Mouse (Mus musculus): Measurements from ENCODE around the gene Dennd1c.

Dennd1c gene

DNA sequence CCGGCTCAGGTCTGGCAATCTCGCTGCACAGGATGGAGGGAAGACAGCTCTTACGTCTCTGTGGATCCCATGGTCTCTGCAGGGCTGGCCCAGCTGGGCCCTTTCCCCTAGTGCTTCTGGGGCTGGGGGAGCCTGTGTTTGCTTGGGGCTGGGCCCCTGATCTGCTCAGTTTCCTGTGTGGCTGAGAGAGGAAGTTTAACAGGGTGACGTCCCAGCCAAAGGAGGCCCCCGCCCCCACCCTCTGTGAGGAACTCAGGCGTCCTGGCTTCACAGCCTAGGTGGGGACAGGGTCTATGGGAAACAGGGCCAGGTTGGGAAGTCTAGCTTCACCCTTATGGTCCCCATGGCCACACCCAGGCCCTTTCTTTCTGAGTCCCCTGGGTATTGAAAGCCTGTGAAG is at the start of gene Dennd1c:
Gene Dennd1c (minus strand): TSS at position 179 of the 400 bp plus-strand sequence.
- no peak for DNase-seq (ENCODE audit: low spot score)

DNA sequence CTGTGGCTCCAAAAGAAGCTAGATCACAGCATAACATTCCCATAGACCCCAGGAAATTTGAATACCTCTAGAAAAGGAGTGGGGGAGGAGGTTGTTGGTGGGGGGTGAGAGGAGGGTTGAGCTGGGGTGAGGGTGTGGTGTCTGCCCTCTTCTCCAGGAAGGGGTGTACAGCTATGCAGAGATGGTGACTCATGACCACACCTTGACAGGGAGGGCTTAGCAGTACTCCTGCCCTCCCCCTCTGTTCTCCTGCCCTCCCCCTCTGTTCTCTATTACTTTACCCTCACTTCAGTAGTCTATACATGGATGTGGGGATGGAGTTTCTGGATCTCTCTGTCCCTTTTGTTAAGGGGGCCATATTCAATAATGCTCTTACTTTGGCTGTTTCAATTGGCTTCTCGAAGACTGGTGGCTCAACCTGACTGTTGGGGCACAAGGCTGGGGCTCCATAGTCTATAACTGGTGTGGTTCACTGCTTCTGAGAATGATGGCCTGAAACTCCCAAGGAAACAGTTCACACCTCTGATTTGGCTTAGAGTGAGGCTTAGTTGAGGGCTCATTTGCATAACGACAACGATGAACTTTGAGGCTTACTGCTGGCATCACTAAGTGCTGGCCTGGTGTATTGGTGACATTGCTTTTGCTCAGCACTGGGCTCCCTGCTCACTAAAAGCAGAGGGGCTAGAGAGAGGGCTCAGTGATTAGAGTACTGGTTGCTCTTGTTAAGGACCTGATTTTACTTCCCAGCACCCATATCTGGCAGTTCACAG is 47.7 kb upstream of the Dennd1c start:
- no peak for DNase-seq (ENCODE audit: low spot score)

DNA sequence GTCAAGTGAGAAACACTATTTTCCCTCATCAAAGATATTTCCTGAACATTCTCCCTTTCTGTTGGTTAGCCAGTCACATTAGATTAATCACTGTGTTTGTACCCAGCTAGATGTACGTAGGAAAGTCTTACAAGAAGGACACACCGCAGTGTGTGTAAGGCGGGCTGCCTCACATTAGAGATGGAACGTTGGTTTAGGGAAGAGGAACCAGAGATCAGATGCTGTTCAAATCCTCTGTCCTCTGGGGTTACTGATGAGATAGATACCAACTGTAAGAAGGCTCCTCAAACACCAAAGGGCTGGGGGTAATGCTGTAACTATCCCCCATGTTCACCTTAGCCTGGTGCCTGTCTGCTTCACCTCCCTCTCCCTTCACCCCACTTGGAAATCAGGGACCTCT is 46.5 kb upstream of the Dennd1c start:
- DNase-seq (ENCODE audit: low spot score): no peak

DNA sequence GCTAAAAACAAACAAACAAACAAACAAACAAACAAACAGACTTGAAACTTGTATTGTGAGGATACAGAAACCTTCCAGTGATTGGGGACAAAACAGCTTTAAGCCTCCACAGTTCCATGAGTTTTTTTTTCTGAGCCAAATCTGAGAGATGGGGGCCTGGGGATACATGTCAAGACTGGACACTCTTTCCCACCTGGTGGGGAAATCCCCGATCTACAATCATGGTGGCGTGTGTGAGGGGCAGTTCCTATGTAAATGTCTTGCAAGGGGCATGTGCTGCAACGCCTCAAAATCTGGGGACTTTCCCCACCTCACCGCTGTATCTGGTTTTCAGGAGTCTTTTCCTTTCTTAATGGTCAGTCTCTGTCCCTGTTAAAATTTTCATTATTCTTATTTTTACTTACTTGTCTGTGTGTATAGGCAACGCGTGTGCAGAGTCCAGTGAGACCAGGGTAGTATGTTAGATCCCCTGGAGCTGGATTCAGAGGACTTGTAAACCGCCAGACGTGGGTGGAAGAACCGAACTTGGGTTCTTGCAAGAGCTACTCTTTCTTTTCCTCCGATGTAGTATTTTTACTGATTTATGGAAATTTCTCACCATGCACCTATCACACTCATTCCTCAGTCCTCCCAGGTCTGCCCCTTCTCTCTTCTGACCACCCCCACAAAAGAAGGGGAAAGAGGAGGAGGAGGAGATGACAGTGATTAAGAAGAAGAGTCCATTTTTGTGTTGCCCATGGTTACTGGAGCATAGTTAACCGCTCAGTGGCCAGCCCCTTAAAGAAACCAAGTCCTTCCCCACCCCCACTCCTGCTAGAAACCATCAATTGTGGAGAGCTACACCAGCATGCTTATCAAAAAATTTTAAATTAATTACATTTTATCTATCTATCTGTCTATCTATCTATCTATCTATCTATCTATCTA is 45.1 kb upstream of the Dennd1c start:
- no peak for DNase-seq (ENCODE audit: low spot score)

DNA sequence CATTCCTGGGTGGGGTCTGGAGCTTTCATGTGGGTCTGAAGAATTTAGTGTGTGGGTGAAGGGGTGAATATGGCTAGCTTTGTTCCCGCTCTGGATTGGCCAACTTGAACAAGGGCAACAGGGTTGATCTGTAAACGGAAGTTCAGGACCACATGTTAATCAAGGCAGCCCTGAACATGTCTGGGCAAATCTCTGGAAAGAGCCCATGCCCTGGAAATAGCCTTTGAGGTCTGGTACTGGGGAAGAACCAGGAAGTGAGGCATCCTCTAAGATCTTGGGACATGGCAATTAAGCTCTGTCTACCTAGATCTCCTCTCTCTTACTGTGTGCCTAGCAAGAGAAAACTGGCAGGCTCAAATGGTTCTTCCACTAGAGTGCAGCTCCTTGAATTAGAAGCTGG is 43.5 kb upstream of the Dennd1c start:
- no peak for DNase-seq (ENCODE audit: low spot score)

DNA sequence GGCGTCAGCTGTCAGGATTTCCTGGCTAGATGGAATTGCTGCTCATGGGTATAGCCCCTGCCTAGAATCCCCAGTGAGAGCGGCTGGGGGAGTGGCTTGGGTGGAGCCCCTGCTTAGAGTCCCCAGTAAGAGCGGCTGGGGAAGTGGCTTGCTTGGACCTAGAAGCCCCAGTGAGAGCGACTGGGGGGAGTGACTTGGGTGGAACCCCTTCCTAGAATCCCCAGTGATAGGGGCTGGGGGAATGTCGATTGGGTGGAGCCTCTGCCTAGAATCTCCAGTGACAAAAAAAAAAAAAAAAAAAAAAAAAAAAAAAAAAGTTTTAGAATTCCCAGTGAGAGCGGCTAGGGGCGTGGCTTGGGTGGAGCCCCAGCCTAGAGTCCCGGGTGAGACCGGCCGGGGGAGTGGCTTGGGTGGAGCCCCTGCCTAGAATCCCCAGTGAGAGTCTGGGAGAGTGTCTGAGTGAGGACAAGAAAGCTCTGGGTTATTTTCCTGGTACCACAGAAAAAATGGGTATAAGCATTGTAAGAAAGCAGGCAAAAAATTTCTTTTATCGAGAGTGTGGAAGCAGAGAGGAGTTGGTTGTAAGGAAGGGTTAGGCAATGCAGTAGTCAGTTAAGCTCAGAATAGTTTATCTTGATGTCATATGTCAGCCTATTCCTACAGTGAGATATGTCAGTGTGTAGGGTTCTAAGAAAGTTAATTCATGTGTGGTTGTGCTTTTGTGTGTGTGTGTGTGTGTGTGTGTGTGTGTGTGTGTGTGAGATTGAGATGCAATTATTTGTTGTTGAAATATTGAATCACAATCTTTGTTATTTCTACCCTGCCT is 40.4 kb upstream of the Dennd1c start:
- no peak for DNase-seq (ENCODE audit: low spot score)

DNA sequence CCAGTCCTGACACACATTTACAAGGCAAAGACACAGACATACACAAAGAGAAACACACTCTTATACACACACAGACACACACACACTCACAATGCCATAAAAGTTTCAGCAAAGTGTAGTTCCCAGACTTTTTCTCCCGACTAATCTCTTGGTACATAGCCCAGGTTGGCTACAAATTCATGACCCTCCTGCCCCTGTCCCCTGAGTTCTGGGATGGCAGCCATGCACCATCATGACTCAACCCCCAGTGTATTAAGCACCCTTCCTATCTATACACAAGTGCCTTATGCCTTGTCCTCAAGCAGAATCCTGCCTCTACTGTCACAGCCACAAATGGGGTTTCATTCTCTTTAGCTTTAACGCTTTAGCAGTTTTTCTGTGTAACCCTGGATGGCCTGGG is 38.5 kb upstream of the Dennd1c start:
- no peak for DNase-seq (ENCODE audit: low spot score)

DNA sequence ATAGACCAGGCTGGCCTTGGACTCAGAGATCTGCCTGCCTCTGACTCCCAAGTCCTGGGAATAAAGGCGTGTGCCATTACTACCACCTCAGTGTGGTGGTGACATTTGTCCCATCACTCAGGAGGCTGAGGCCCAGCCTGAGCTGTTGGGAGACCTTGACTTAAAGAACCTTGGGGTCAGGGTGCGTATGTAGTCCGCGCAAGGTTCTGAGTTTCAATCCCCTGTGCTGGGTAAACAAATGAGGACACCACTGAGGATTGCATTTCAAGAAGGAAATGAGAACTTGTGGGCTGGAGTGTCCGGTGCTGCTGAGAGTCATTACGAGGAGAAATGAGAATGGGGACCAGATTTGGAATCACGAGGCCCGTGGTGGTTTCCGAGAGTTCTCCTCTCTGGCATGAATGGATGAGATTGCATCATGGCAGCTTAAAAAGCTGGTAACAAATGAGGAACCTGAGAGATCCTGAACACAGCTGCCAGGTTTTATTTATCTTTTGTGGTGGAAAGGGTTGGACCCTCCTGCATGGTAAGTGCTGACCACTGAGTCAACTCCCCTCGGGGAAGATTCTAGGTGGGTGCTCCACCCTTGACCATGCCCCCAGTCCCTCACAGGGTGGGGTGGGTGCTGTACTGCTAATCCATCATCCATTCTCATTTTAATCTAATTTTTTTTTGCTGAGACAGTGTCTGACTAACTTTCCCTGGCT is 34.6 kb upstream of the Dennd1c start:
- DNase-seq (ENCODE audit: low spot score): no peak

DNA sequence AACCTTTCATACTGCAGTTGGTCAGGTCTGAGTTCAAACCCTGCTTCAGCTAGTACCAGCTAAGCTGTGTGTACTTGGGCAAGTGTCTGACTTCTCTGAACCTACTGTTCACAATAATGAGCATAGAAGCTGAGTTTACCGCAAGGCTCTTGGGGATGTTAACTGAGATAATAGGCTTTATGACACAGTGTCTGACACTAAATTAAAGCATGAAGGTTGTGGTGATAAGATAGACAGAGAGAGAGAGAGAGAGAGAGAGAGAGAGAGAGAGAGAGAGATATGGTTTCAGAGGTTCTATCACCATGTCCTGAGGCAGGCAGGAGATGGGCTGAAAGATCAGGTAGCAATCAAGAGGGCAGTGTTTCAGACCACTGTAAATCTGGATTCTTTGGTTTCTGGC is 31.7 kb upstream of the Dennd1c start:
- DNase-seq (ENCODE audit: low spot score): no peak

DNA sequence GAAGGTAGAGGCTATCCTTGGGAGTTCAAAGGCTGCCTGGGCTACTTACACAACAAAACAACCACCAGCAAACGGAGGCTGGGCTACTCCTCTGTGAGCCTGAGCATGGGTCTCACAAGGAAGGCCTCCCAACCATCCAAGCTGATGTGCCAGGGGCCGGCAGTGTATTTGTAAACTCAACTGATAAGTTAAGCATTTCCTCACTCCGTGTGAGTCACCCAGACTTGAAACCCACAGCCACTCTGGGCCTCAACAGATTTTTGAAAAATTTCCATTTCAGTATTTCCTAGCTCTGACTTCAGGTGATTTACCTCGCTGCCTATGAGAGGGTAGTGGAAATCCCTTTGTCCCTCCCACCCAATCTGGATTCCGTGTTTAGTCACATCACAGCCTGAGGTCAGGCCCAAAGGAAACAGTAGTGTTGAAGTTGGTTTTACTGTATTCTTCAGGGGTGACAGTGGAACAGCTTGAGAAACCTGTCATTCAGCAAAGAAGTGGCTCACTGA is 30.4 kb upstream of the Dennd1c start:
- DNase-seq (ENCODE audit: low spot score): no peak

DNA sequence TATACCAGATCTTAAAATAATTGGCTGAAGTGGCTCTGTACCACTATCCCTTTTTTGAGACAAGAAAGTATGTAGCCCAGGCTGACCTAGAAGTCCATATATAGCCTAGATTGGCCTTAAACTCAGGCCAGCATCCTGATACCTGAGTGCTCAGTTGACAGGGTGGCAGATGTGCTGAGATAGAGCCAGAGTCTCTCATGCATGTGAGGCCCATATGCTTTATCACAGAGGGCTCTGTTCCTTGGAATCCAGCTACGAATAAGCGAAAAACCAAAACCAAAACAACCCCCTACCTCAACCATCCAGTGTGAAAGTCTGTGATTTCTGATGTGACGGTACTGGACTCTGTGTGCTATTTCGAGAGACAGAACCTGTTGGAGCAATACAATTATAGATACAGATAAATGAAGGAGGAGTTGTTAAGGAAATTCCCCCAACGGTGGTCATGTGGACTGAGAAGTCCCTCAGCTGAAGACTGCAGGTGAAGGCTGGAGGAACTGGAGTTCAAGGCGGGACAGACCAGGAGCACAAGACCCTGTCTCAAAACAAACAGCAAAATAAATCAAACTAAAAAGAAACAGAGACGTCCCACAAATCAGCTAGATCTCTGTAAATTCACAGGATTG is 29.8 kb upstream of the Dennd1c start:
- DNase-seq (ENCODE audit: low spot score): no peak

DNA sequence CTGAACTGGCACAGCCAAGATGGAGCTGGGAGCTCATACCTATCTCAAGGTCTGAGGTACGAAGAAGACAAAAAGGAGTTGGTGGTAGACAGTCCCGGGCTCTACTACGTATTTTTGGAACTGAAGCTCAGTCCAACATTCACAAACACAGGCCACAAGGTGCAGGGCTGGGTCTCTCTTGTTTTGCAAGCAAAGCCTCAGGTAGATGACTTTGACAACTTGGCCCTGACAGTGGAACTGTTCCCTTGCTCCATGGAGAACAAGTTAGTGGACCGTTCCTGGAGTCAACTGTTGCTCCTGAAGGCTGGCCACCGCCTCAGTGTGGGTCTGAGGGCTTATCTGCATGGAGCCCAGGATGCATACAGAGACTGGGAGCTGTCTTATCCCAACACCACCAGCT is 28.8 kb upstream of the Dennd1c start:
- DNase-seq (ENCODE audit: low spot score): no peak

DNA sequence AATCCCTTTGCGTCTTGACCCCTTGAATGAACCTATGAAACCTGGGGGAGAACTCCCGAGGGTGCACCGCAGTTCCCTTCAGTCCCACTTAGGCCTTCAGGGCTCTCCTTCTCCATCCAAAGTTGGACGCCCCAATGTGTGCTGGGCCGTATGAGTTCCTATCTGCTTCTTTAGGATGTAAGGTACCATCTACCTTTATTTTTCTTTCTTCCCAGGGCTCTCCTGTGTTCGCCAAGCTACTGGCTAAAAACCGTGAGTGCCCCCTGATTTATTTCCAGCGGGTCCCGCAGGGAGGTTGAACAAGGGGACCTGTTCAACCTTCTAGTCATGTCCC is 27.7 kb upstream of the Dennd1c start:
- DNase-seq (ENCODE audit: low spot score): no peak

DNA sequence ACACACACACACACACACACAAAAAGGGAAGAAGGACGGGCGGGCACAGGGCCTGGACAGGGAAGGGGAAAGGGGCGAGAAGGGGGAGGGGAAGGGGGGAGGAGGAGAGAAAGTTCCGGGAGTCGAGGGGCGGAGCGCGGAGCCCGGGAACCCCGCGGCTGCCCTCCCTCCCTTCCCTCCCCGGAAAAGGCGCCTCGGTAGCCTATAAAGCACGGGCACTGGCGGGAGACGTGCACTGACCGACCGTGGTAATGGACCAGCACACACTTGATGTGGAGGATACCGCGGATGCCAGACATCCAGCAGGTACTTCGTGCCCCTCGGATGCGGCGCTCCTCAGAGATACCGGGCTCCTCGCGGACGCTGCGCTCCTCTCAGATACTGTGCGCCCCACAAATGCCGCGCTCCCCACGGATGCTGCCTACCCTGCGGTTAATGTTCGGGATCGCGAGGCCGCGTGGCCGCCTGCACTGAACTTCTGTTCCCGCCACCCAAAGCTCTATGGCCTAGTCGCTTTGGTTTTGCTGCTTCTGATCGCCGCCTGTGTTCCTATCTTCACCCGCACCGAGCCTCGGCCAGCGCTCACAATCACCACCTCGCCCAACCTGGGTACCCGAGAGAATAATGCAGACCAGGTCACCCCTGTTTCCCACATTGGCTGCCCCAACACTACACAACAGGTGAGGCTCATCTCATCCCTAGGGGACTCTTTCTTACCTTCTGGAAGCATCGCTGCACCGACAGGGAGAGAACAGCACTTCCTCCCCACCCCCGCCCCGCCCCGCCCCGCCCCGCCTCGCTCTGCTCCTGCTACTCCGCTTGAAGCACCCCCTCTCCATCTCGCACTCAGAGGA is 27.1 kb upstream of the Dennd1c start, which contains the start of gene Tnfsf9:
Gene Tnfsf9 (plus strand): TSS at position 145 of the 854 bp plus-strand sequence.
- DNase-seq (ENCODE audit: low spot score): no peak

DNA sequence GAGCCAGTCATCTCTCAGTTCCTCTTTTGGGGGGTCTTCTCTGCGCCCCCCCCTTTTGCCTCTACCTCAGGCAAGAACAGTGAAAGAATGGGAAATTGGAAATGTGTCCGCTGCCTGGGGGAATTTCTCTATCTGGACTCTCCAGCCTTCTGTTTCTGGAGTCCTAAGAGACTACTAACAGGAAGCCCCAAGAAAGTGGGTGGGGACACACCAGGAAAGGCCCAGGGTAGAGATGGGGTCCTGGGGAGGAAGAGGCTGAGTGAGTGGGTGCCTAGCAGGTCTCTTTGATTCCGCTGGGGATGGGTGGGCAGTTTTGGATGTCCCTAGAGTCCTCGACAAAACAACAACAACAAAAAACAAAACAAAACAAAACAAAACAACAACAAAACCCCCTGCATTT is 26.2 kb upstream of the Dennd1c start:
- DNase-seq (ENCODE audit: low spot score): no peak

DNA sequence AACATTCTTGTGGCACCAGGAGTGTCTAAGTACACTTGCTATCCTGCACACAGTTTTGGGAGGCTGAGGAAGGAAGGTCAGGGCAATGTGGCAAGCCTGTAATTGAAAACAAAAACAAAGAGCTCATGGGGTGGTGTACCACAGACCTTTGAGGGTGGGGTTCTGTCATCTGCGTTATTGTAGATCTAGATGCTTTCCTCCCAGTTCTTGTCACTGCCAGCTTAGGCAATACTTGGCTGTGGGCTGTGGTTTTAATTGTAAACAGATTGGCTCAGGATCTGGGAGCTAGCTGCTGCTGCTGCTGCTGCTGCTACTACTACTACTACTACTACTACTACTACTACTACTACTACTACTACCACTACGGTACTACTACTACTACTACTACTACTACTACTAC is 24.0 kb upstream of the Dennd1c start:
- no peak for DNase-seq (ENCODE audit: low spot score)

DNA sequence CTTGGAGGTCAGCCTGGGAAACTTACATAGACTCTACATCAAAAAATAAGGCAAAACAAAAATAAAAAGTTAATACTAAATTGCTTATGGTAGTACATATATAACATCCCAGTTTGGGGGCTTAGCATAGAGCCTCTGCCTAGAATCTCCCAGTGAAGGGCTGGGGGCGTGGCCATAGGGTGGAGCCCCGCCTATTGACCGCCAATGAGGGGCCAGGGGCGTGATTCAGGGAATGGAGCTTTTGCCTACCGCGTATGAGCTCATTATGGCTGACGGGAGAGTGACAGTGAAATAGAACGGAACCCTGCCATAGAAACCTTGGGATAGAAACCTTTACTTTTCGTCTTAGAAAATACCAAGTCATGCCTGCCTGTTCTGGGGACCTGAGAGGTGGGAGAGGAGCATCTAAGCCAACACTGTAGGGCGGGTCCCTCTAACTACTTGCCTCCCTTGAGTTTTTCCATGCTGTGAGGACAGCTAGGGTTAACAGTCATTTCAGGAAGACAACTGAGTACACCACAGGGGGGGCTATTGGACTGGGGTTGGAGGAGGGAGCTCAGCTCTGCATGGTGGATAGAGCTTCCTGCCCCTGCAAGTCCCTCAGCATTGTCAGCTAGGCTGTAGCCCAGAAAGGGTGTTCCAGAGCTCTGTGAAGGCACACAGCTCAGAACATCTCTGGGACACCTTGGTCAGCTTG is 21.5 kb upstream of the Dennd1c start:
- no peak for DNase-seq (ENCODE audit: low spot score)

DNA sequence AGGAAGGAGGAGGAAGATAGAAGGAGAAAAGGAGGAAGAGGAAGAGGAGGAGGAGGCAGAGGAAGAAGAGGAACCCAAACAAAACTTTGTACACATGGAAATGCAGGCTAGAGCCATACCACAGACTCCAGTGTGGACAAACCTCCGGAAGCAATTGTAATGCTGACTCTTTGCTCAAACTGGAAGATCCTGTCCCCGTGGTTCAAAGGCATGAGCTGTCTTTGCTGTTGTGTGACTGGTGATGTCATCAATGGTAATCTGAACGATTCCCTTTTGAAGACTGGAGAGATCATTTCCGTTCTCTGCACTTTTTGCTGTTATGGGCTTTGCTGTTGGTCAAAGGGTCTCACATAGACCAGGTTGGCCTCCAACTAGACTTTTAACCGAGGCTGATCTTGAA is 20.0 kb upstream of the Dennd1c start:
- DNase-seq (ENCODE audit: low spot score): no peak

DNA sequence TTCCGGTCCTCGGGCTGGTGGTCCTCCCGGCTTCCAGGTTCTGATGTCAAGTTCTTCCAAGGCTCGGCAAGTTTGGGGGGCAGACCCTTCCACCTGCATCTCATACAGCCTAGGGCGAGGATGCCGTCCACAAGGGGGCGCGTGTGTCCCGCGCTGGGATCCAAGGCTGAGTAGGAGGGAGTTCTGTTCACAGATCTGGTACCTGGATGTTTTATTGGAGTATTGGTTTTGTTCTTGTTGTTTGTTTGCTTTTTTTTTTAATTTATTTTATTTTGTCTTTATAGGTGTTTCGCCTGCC is 18.3 kb upstream of the Dennd1c start:
- DNase-seq (ENCODE audit: low spot score): peak; percentile 53

All from MN1 (cell line).